Mouse (Mus musculus): ENCODE measurements around the gene Ptgdr2.

GRCm38 (mm10) chr19:10895016-10895528 is 41.9 kb upstream of the Ptgdr2 start, which contains the start of gene Prpf19:
- TF ChIP-seq CTCF (IDR thresholded peaks at IDR 0.05; ENCODE audit: low read depth) (0 out of 2 replicates have a peak, but pooled peaks have one; percentile 23), EP300 (IDR thresholded peaks at IDR 0.05; ENCODE audit: low read depth) (no peak)

Data from liver, embryonic 14.5 days (tissue).